Mouse (Mus musculus): ENCODE results near the gene Rho. TPM values are rescaled to one million over a fixed set of nuclear protein-coding genes. Genes with fewer than 3 reads are reported as not detected.

The Rho gene
- total and polyA plus RNA-seq, 3 experiments: 0.11 TPM; not detected in 2

GRCm38 (mm10) chr6:115945633-115946032, 14.1 kb downstream of the Rho start:
- Histone ChIP-seq H3K4me3 (ENCODE audit: control insufficient read depth in 1 of 2, insufficient read depth in 1 of 2, low read depth in 2 of 2, low read length in 2 of 2) (no peak overlapping the region), H3K9ac (ENCODE audit: control insufficient read depth, low read depth, low read length, poor library complexity, severe bottlenecking) (no peak overlapping the region), H3K4me1 (ENCODE audit: control insufficient read depth in 1 of 2, insufficient read depth in 2 of 2, low read length in 2 of 2) (peaks cover 10 to 37% of the 10 kb centered on the region in 2 experiments), H3K36me3 (ENCODE audit: control insufficient read depth in 1 of 2, insufficient read depth in 2 of 2, low read length in 2 of 2) (peaks cover 0 to 26% of the 10 kb centered on the region in 2 experiments; a peak in 2 of 4 replicates), H3K9me3 (replicated peaks; ENCODE audit: insufficient read depth, low read length) (no peaks in the 10 kb centered on the region), H3K27ac (ENCODE audit: control insufficient read depth, low read depth, low read length) (no peak overlapping the region), H3K79me2 (ENCODE audit: control insufficient read depth, insufficient read depth, low read length, poor library complexity) (no peaks in the 10 kb centered on the region), H3K27me3 (ENCODE audit: control insufficient read depth in 1 of 2, insufficient read depth in 2 of 2, low read length in 2 of 2) (no peaks in the 10 kb centered on the region)
- DNase-seq (ENCODE audit: low read depth, low spot score): peak; percentile 38
- TF ChIP-seq SIN3A (IDR thresholded peaks at IDR 0.05; ENCODE audit: low read length) (no peak), ETS1 (IDR thresholded peaks at IDR 0.05; ENCODE audit: low read depth, low read length) (peak; percentile 61; the same call in 1 of the 2 replicates), MYB (IDR thresholded peaks at IDR 0.05; ENCODE audit: low read depth, low read length) (no peak), NELFE (IDR thresholded peaks at IDR 0.05; ENCODE audit: low read depth, low read length) (no peak), TCF12 (IDR thresholded peaks at IDR 0.05; ENCODE audit: low read depth, low read length) (0 out of 2 replicates have a peak, but pooled peaks have one; percentile 28), CHD1 (IDR thresholded peaks at IDR 0.05; ENCODE audit: low read depth, low read length) (no peak), ZNF384 (IDR thresholded peaks at IDR 0.05; ENCODE audit: low read depth, low read length) (peak; percentile 55), CHD2 (IDR thresholded peaks at IDR 0.05; ENCODE audit: low read length) (no peak), POLR2AphosphoS5 (IDR thresholded peaks at IDR 0.05; ENCODE audit: borderline replicate concordance, low read depth, low read length) (no peak), KAT2A (conservative IDR thresholded peaks at IDR 0.05; ENCODE audit: low read depth, low read length) (no peak), ZMIZ1 (IDR thresholded peaks at IDR 0.05; ENCODE audit: low read depth, low read length) (no peak), MAFK (IDR thresholded peaks at IDR 0.05; ENCODE audit: borderline replicate concordance, low read depth, low read length) (no peak), EP300 (IDR thresholded peaks at IDR 0.05; ENCODE audit: low read depth in 1 of 2, low read length in 2 of 2) (peak; percentile 56 to 58; a peak in 3 of 4 replicates), RCOR1 (IDR thresholded peaks at IDR 0.05; ENCODE audit: low read depth, low read length) (peak; percentile 54; the same call in 1 of the 2 replicates)

GRCm38 (mm10) chr6:115946389-115946788, 14.8 kb downstream of the Rho start:
- peak; percentile 68 for DNase-seq (ENCODE audit: low read depth, low spot score)
- Histone ChIP-seq H3K9ac (ENCODE audit: control insufficient read depth, low read depth, low read length, poor library complexity, severe bottlenecking) (no peak overlapping the region), H3K4me1 (ENCODE audit: control insufficient read depth in 1 of 2, insufficient read depth in 2 of 2, low read length in 2 of 2) (peaks cover 10 to 34% of the 10 kb centered on the region in 2 experiments)
- no peak for TF ChIP-seq NELFE (IDR thresholded peaks at IDR 0.05; ENCODE audit: low read depth, low read length)
- TF ChIP-seq CTCF (IDR thresholded peaks at IDR 0.05 in 2 of 3, conservative IDR thresholded peaks at IDR 0.05 in 1 of 3; ENCODE audit: control insufficient read depth in 1 of 3, insufficient read depth in 1 of 3, low read depth in 2 of 3, low read length in 3 of 3, poor library complexity in 1 of 3, severe bottlenecking in 1 of 3): no peak
- TF ChIP-seq KAT2A (conservative IDR thresholded peaks at IDR 0.05; ENCODE audit: low read depth, low read length): no peak
- peak; percentile 27; the same call in 1 of the 2 replicates for TF ChIP-seq TCF12 (IDR thresholded peaks at IDR 0.05; ENCODE audit: low read depth, low read length)
- TF ChIP-seq HCFC1 (IDR thresholded peaks at IDR 0.05; ENCODE audit: low read depth, low read length): no peak
- TF ChIP-seq ZNF384 (IDR thresholded peaks at IDR 0.05; ENCODE audit: low read depth, low read length): no peak
- TF ChIP-seq CHD2 (IDR thresholded peaks at IDR 0.05; ENCODE audit: low read length): no peak
- peak; percentile 39; the same call in 1 of the 2 replicates for TF ChIP-seq TAL1 (IDR thresholded peaks at IDR 0.05; ENCODE audit: low read length)
- no peak for TF ChIP-seq JUND (IDR thresholded peaks at IDR 0.05; ENCODE audit: low read depth, low read length)
- no peak for TF ChIP-seq RAD21 (IDR thresholded peaks at IDR 0.05; ENCODE audit: low read depth, low read length)
- no peak for TF ChIP-seq POLR2AphosphoS5 (IDR thresholded peaks at IDR 0.05; ENCODE audit: borderline replicate concordance, low read depth, low read length)
- TF ChIP-seq POLR2A (IDR thresholded peaks at IDR 0.05; ENCODE audit: control insufficient read depth in 1 of 2, insufficient read depth in 1 of 2, low read depth in 1 of 2, low read length in 2 of 2, poor library complexity in 1 of 2): no peak
- no peak for TF ChIP-seq ZMIZ1 (IDR thresholded peaks at IDR 0.05; ENCODE audit: low read depth, low read length)
- peak; percentile 67; the same call in 1 of the 2 replicates for TF ChIP-seq BHLHE40 (IDR thresholded peaks at IDR 0.05; ENCODE audit: borderline replicate concordance, low read depth, low read length)
- peak in 1 of 2 experiments; percentile 42; a peak in 3 of 4 replicates for TF ChIP-seq EP300 (IDR thresholded peaks at IDR 0.05; ENCODE audit: low read depth in 1 of 2, low read length in 2 of 2)
- TF ChIP-seq GATA1 (IDR thresholded peaks at IDR 0.05; ENCODE audit: low read depth, low read length): peak; percentile 44
- TF ChIP-seq UBTF (IDR thresholded peaks at IDR 0.05; ENCODE audit: borderline replicate concordance, insufficient read depth, low read depth, low read length): no peak
- 0 out of 2 replicates have a peak, but pooled peaks have one; percentile 9 for TF ChIP-seq RCOR1 (IDR thresholded peaks at IDR 0.05; ENCODE audit: low read depth, low read length)
- TF ChIP-seq NRF1 (IDR thresholded peaks at IDR 0.05; ENCODE audit: insufficient read depth, low read depth, low read length, poor library complexity, severe bottlenecking): no peak
- no peak for TF ChIP-seq MXI1 (IDR thresholded peaks at IDR 0.05; ENCODE audit: low read depth, low read length)
- TF ChIP-seq CHD1 (IDR thresholded peaks at IDR 0.05; ENCODE audit: low read depth, low read length): no peak
- no peak for TF ChIP-seq E2F4 (IDR thresholded peaks at IDR 0.05; ENCODE audit: borderline replicate concordance, low read depth, low read length)
- TF ChIP-seq ZC3H11A (IDR thresholded peaks at IDR 0.05; ENCODE audit: low read depth, low read length): no peak
- TF ChIP-seq USF1 (IDR thresholded peaks at IDR 0.05; ENCODE audit: low read depth, low read length): no peak
- TF ChIP-seq POLR2AphosphoS2 (IDR thresholded peaks at IDR 0.05; ENCODE audit: low read length): no peak
- TF ChIP-seq SMC3 (IDR thresholded peaks at IDR 0.05; ENCODE audit: low read depth, low read length): no peak

More at GRCm38 (mm10) chr6:115946389-115946788, 14.8 kb downstream of the Rho start:
- Histone ChIP-seq H3K27me3 (ENCODE audit: control insufficient read depth in 1 of 2, insufficient read depth in 2 of 2, low read length in 2 of 2) (no peaks in the 10 kb centered on the region), H3K79me2 (ENCODE audit: control insufficient read depth, insufficient read depth, low read length, poor library complexity) (no peaks in the 10 kb centered on the region), H3K9me3 (replicated peaks; ENCODE audit: insufficient read depth, low read length) (no peaks in the 10 kb centered on the region), H3K36me3 (ENCODE audit: control insufficient read depth in 1 of 2, insufficient read depth in 2 of 2, low read length in 2 of 2) (peaks cover 0 to 22% of the 10 kb centered on the region in 2 experiments; a peak in 2 of 4 replicates), H3K27ac (ENCODE audit: control insufficient read depth, low read depth, low read length) (no peak overlapping the region), H3K4me3 (ENCODE audit: control insufficient read depth in 1 of 2, insufficient read depth in 1 of 2, low read depth in 2 of 2, low read length in 2 of 2) (no peak overlapping the region)
